Mouse (Mus musculus): ENCODE measurements around the gene Tmem212.

GRCm38 (mm10) chr3:27936731-27937130 lies 40.6 kb upstream of the Tmem212 start:
- TF ChIP-seq CTCF (IDR thresholded peaks at IDR 0.05; ENCODE audit: low read depth) (no peak), EP300 (IDR thresholded peaks at IDR 0.05; ENCODE audit: low read depth) (no peak)
